Mouse (Mus musculus) midbrain, embryonic 16.5 days (tissue): ENCODE results near the gene Grb14. TPM values are rescaled to one million over a fixed set of nuclear protein-coding genes. Genes with fewer than 3 reads are reported as not detected.

ENCODE experiments used
- ATAC-seq: fragments of 200-750 bp; cut with Nextera tagmentation; 2 replicates; pipeline ENCODE4 v1.8.0; 2017; ENCODE audit warnings: moderate TSS enrichment
- H3K27ac ChIP-seq: fragments of 300-500 bp; sonication (generic); 2 replicates; pipeline ENCODE4 v1.5.1; 2014; ENCODE audit warnings: mild to moderate bottlenecking, low read length, mixed read lengths
- H3K27me3 ChIP-seq: fragments of 300-500 bp; sonication (generic); 2 replicates; pipeline ENCODE4 v1.6.1; 2014; ENCODE audit warnings: low read depth, low read length, mixed read lengths; ENCODE audit not compliant: control insufficient read depth, insufficient read depth
- H3K36me3 ChIP-seq: fragments of 300-500 bp; sonication (generic); 2 replicates; pipeline ENCODE4 v1.6.1; 2014; ENCODE audit warnings: mild to moderate bottlenecking, low read length, moderate library complexity, mixed read lengths; ENCODE audit not compliant: control insufficient read depth, insufficient read depth
- H3K4me1 ChIP-seq: fragments of 300-500 bp; sonication (generic); 2 replicates; pipeline ENCODE4 v1.6.1; 2014; ENCODE audit warnings: mild to moderate bottlenecking, low read length, mixed read lengths; ENCODE audit not compliant: control insufficient read depth, insufficient read depth
- H3K4me2 ChIP-seq: fragments of 300-500 bp; sonication (generic); 2 replicates; pipeline ENCODE4 v1.6.1; 2014; ENCODE audit warnings: mild to moderate bottlenecking, low read length, mixed read lengths
- H3K4me3 ChIP-seq: fragments of 300-500 bp; sonication (generic); 2 replicates; pipeline ENCODE4 v1.5.1; 2014; ENCODE audit warnings: low read depth, mild to moderate bottlenecking, low read length, moderate library complexity, mixed read lengths
- H3K9ac ChIP-seq: fragments of 300-500 bp; sonication (generic); 2 replicates; pipeline ENCODE4 v1.6.1; 2014; ENCODE audit warnings: low read depth, low read length, mixed read lengths
- H3K9me3 ChIP-seq: fragments of 300-500 bp; sonication (generic); replicated peaks from 2 replicates; pipeline ENCODE4 v1.6.1; 2014; ENCODE audit warnings: mild to moderate bottlenecking, low read length, mixed read lengths; ENCODE audit not compliant: control insufficient read depth, poor library complexity, severe bottlenecking
- WGBS: fragments of 180-500 bp; shearing (Covaris S2); extraction: QIAGEN DNeasy Blood & Tissue Kit; methylation state at CpG from one replicate; pipeline ENCODE4 v1.1.7; 2014; 5-methylcytosine and 5-hydroxymethylcytosine counted together
- polyA plus RNA-seq: library from polyadenylated mRNA; unstranded; fragments of >200 nt; fragmentation: Nextera tagmentation; extraction: Ambion mirVana; gene quantifications from 2 replicates; pipeline ENCODE4 v1.2.1, GENCODE M21; 2015

The Grb14 gene
- polyA plus RNA-seq, 1 experiment from 2014 or later: 35.8 TPM

- Histone ChIP-seq H3K36me3 (no peaks in the 10 kb centered on the region), H3K4me3 (peak overlapping the region; percentile 71), H3K27me3 (no peaks in the 10 kb centered on the region), H3K4me1 (peaks cover 3% of the 10 kb centered on the region), H3K27ac (peak overlapping the region; percentile 48), H3K9ac (peak overlapping the region; percentile 82), H3K4me2 (peak overlapping the region; percentile 85), H3K9me3 (no peaks in the 10 kb centered on the region)
- WGBS: under 1% methylated on average over 57 of the region's 71 CpGs
- ATAC-seq: peak; percentile 88
Observed at GRCm38 (mm10) chr2:65022363-65023240, 2.2 kb downstream of the Grb14 start.

GRCm38 (mm10) chr2:65021691-65022362, 3.0 kb downstream of the Grb14 start:
- Histone ChIP-seq H3K9me3 (no peaks in the 10 kb centered on the region), H3K9ac (peak overlapping the region; percentile 82), H3K27ac (no peak overlapping the region), H3K4me1 (peaks cover 3% of the 10 kb centered on the region), H3K27me3 (no peaks in the 10 kb centered on the region), H3K36me3 (no peaks in the 10 kb centered on the region), H3K4me2 (peak overlapping the region; percentile 85), H3K4me3 (peak overlapping the region; percentile 71)
- WGBS: 11% methylated on average over 15 of the region's 15 CpGs
- ATAC-seq: peak; percentile 36

- WGBS: 91% methylated on average over 2 of the region's 2 CpGs
- no peak for ATAC-seq
- H3K9ac ChIP-seq: no peak overlapping the region
Observed at GRCm38 (mm10) chr2:65017375-65017774, 7.4 kb downstream of the Grb14 start.

GRCm38 (mm10) chr2:65014552-65014951, 10.2 kb downstream of the Grb14 start:
- Histone ChIP-seq H3K9me3 (no peaks in the 10 kb centered on the region), H3K4me1 (no peaks in the 10 kb centered on the region), H3K36me3 (no peaks in the 10 kb centered on the region), H3K4me3 (no peak overlapping the region), H3K4me2 (no peak overlapping the region), H3K27me3 (no peaks in the 10 kb centered on the region), H3K9ac (no peak overlapping the region), H3K27ac (no peak overlapping the region)
- no peak for ATAC-seq
- WGBS: 90% methylated on average over 3 of the region's 3 CpGs

More at GRCm38 (mm10) chr2:65017375-65017774, 7.4 kb downstream of the Grb14 start:
- Histone ChIP-seq H3K4me2 (no peak overlapping the region), H3K36me3 (no peaks in the 10 kb centered on the region), H3K27me3 (no peaks in the 10 kb centered on the region), H3K9me3 (no peaks in the 10 kb centered on the region), H3K4me3 (no peak overlapping the region), H3K27ac (no peak overlapping the region), H3K4me1 (no peaks in the 10 kb centered on the region)

- H3K4me3 ChIP-seq: no peak overlapping the region
- H3K36me3 ChIP-seq: no peaks in the 10 kb centered on the region
- no peak overlapping the region for H3K4me2 ChIP-seq
- no peaks in the 10 kb centered on the region for H3K27me3 ChIP-seq
- WGBS: 91% methylated on average over 3 of the region's 3 CpGs
- H3K4me1 ChIP-seq: no peaks in the 10 kb centered on the region
- H3K27ac ChIP-seq: no peak overlapping the region
- no peaks in the 10 kb centered on the region for H3K9me3 ChIP-seq
- ATAC-seq: no peak
- no peak overlapping the region for H3K9ac ChIP-seq
Observed at GRCm38 (mm10) chr2:65010105-65010504, 14.7 kb downstream of the Grb14 start.

- H3K4me3 ChIP-seq: no peak overlapping the region
- H3K27me3 ChIP-seq: no peaks in the 10 kb centered on the region
- H3K27ac ChIP-seq: no peak overlapping the region
- no peak overlapping the region for H3K4me2 ChIP-seq
- 68% methylated on average over 2 of the region's 2 CpGs for WGBS
- ATAC-seq: no peak
- H3K9me3 ChIP-seq: no peaks in the 10 kb centered on the region
- H3K36me3 ChIP-seq: no peaks in the 10 kb centered on the region
- no peaks in the 10 kb centered on the region for H3K4me1 ChIP-seq
- no peak overlapping the region for H3K9ac ChIP-seq
Observed at GRCm38 (mm10) chr2:65007396-65007795, 17.4 kb downstream of the Grb14 start.

- ATAC-seq: no peak
- no peaks in the 10 kb centered on the region for H3K9me3 ChIP-seq
- H3K4me2 ChIP-seq: no peak overlapping the region
- no peak overlapping the region for H3K9ac ChIP-seq
- no peaks in the 10 kb centered on the region for H3K4me1 ChIP-seq
- H3K27ac ChIP-seq: no peak overlapping the region
- no peaks in the 10 kb centered on the region for H3K36me3 ChIP-seq
- H3K27me3 ChIP-seq: no peaks in the 10 kb centered on the region
- H3K4me3 ChIP-seq: no peak overlapping the region
Observed at GRCm38 (mm10) chr2:65005044-65005443, 19.7 kb downstream of the Grb14 start.

- no peak for ATAC-seq
- Histone ChIP-seq H3K4me3 (no peak overlapping the region), H3K9me3 (no peaks in the 10 kb centered on the region), H3K4me1 (no peaks in the 10 kb centered on the region), H3K27me3 (no peaks in the 10 kb centered on the region), H3K27ac (no peak overlapping the region), H3K36me3 (no peaks in the 10 kb centered on the region), H3K9ac (no peak overlapping the region), H3K4me2 (no peak overlapping the region)
- WGBS: 48% methylated on average over 2 of the region's 2 CpGs
Observed at GRCm38 (mm10) chr2:65003433-65003832, 21.4 kb downstream of the Grb14 start.

GRCm38 (mm10) chr2:65002631-65003030, 22.2 kb downstream of the Grb14 start:
- Histone ChIP-seq H3K9ac (no peak overlapping the region), H3K27ac (no peak overlapping the region), H3K4me3 (no peak overlapping the region), H3K36me3 (no peaks in the 10 kb centered on the region), H3K4me1 (no peaks in the 10 kb centered on the region), H3K4me2 (no peak overlapping the region), H3K9me3 (no peaks in the 10 kb centered on the region), H3K27me3 (no peaks in the 10 kb centered on the region)
- no peak for ATAC-seq
- WGBS: 89% methylated on average over 3 of the region's 3 CpGs
